Comparison of ENCODE assay signal across 8 mouse cellular contexts in genomic region chr6:134389248-134389891, GRCm38 (mm10). TPM values are rescaled to one million over a fixed set of nuclear protein-coding genes. Genes with fewer than 3 reads are reported as not detected.
DNase-seq lines count a peak whose midpoint lies in the region; ATAC-seq and TF ChIP-seq lines count a peak whose summit lies in the region.

No protein-coding gene starts in this region.

- no peaks in the 10 kb centered on the region for H3K4me1 ChIP-seq in lung, postnatal 0 days (ENCODE audit: insufficient read depth, low read depth, low read length)

- no peak overlapping the region for H3K27ac ChIP-seq in lung, postnatal 0 days (ENCODE audit: low read length)

- no peaks in the 10 kb centered on the region for H3K36me3 ChIP-seq in lung, postnatal 0 days (ENCODE audit: insufficient read depth, low read length)

- no peak for TF ChIP-seq EP300 in lung, postnatal 0 days (IDR thresholded peaks at IDR 0.05)

- no peak for ATAC-seq in lung, postnatal 0 days

- DNase-seq in B cell, adult 2 months, result peak; percentile 84 to 85
- peak; percentile 64 for DNase-seq in T-cell, adult 2 months (ENCODE audit: low spot score)
- DNase-seq in cerebellum, postnatal 10 days, result peak; percentile 89 to 94
- DNase-seq in frontal cortex, postnatal 36 days (ENCODE audit: low spot score in 2 of 2), result peak; percentile 80 to 87
- DNase-seq in kidney, postnatal 36 days, result peak; percentile 62 to 91
- DNase-seq in lung, postnatal 0 days (ENCODE audit: low spot score), result peak; percentile 73
- DNase-seq in ovary, postnatal 14 days (ENCODE audit: low spot score), result peak; percentile 79
- peak; percentile 49 to 82 for DNase-seq in thymus, postnatal 10 days (ENCODE audit: low spot score in 2 of 2)

- H3K4me3 ChIP-seq in lung, postnatal 0 days (ENCODE audit: low read depth, low read length), result no peak overlapping the region

- H3K9me3 ChIP-seq in lung, postnatal 0 days (ENCODE audit: low read length), result no peaks in the 10 kb centered on the region

- no peaks in the 10 kb centered on the region for H3K27me3 ChIP-seq in lung, postnatal 0 days (replicated peaks; ENCODE audit: insufficient read depth, low read length)

- no peak overlapping the region for H3K4me2 ChIP-seq in lung, postnatal 0 days (replicated peaks; ENCODE audit: low read depth, low read length)

- no peak overlapping the region for H3K9ac ChIP-seq in lung, postnatal 0 days (replicated peaks; ENCODE audit: low read depth)

- WGBS in lung, postnatal 0 days, result 17% methylated on average over 11 of the region's 11 CpGs

- TF ChIP-seq CTCF in lung, postnatal 0 days (IDR thresholded peaks at IDR 0.05), result peak; percentile 94

RNA-seq across cellular contexts. Expression of gene Bcl2l14, which starts 6.7 kb away (rescaled TPM):
- 6.4 and 6.6 TPM in 2 replicates for polyA plus RNA-seq in lung, postnatal 0 days (2015; fragmentation: Nextera tagmentation; extraction: Ambion mirVana)
